Mouse (Mus musculus) yolk sac, embryonic 10.5 days (tissue): ENCODE measurements at regions not wholly inside any gene's neighbourhood (a gene's known extent, or its start where the extent isn't known, plus 50 kb on each side); places are given as distances from the start of the nearest gene placed in this dataset.
"Not testable (repeated sequence)": the region's sequence is repeated elsewhere in the genome, so short reads cannot be mapped to it uniquely, and the experiment has no call there.

Source experiments
- DNase-seq: peaks from one replicate; pipeline ENCODE4 v3.0.0-alpha.2; 2017; ENCODE audit warnings: low spot score

GRCm38 (mm10) chr13:5607462-5607861 lies 253.8 kb upstream of the Klf6 start:
- DNase-seq = no peak

- DNase-seq = no peak
Observed at GRCm38 (mm10) chr13:5614186-5614737, 247.0 kb upstream of the Klf6 start.

- no peak for DNase-seq
Observed at GRCm38 (mm10) chr13:5614833-5615232, 246.4 kb upstream of the Klf6 start.

GRCm38 (mm10) chr13:5615327-5615726 lies 246.0 kb upstream of the Klf6 start:
- no peak for DNase-seq

GRCm38 (mm10) chr13:5628124-5628523 lies 233.2 kb upstream of the Klf6 start:
- no peak for DNase-seq

GRCm38 (mm10) chr13:5634960-5635359 lies 226.3 kb upstream of the Klf6 start:
- no peak for DNase-seq

GRCm38 (mm10) chr13:5641743-5642510 lies 219.4 kb upstream of the Klf6 start:
- no peak for DNase-seq

- DNase-seq = no peak
Observed at GRCm38 (mm10) chr13:5648276-5648675, 213.0 kb upstream of the Klf6 start.

GRCm38 (mm10) chr13:5657556-5657955 lies 203.7 kb upstream of the Klf6 start:
- no peak for DNase-seq

GRCm38 (mm10) chr13:5666235-5667007 lies 194.9 kb upstream of the Klf6 start:
- DNase-seq = no peak

- no peak for DNase-seq
Observed at GRCm38 (mm10) chr13:5675668-5676067, 185.6 kb upstream of the Klf6 start.

GRCm38 (mm10) chr13:5690124-5690523 lies 171.2 kb upstream of the Klf6 start:
- no peak for DNase-seq

- not testable (repeated sequence) for DNase-seq
Observed at GRCm38 (mm10) chr13:5690680-5691079, 170.6 kb upstream of the Klf6 start.

- no peak for DNase-seq
Observed at GRCm38 (mm10) chr13:5694626-5695025, 166.7 kb upstream of the Klf6 start.

- DNase-seq = not testable (repeated sequence)
Observed at GRCm38 (mm10) chr13:5695581-5695980, 165.7 kb upstream of the Klf6 start.

- DNase-seq = no peak
Observed at GRCm38 (mm10) chr13:5696377-5696776, 164.9 kb upstream of the Klf6 start.

- not testable (repeated sequence) for DNase-seq
Observed at GRCm38 (mm10) chr13:5697329-5697728, 164.0 kb upstream of the Klf6 start.

GRCm38 (mm10) chr13:5702071-5702470 lies 159.2 kb upstream of the Klf6 start:
- no peak for DNase-seq

- DNase-seq = no peak
Observed at GRCm38 (mm10) chr13:5704991-5705390, 156.3 kb upstream of the Klf6 start.

- no peak for DNase-seq
Observed at GRCm38 (mm10) chr13:5711646-5712045, 149.6 kb upstream of the Klf6 start.

- no peak for DNase-seq
Observed at GRCm38 (mm10) chr13:5713195-5713863, 148.0 kb upstream of the Klf6 start.

- DNase-seq = no peak
Observed at GRCm38 (mm10) chr13:5714191-5714591, 147.1 kb upstream of the Klf6 start.
